Mouse (Mus musculus) heart, adult 2 months (tissue): ENCODE results near the gene Cenpx. TPM values are rescaled to one million over a fixed set of nuclear protein-coding genes. Genes with fewer than 3 reads are reported as not detected.
A peak's percentile ranks its signal among the peaks of the same experiment; 100 is the strongest.

Experiments
- DNase-seq, 2 experiments: peaks; one replicate each; pipeline ENCODE4 v3.0.0; 2021
- H3K27ac ChIP-seq: fragments of 200-600 bp; 2 replicates; pipeline ENCODE4 v1.8.1; 2022
- H3K27me3 ChIP-seq: fragments of 200-500 bp; 2 replicates; pipeline ENCODE4 v1.6.1; 2012; ENCODE audit warnings: mild to moderate bottlenecking, low read length, inconsistent platforms, mixed read lengths; ENCODE audit not compliant: control insufficient read depth, insufficient read depth
- H3K36me3 ChIP-seq: fragments of 200-500 bp; 2 replicates; pipeline ENCODE4 v1.6.1; 2012; ENCODE audit warnings: low read length, inconsistent platforms; ENCODE audit not compliant: control insufficient read depth, insufficient read depth
- H3K4me1 ChIP-seq: fragments of 200-500 bp; 2 replicates; pipeline ENCODE4 v1.6.1; 2011; ENCODE audit warnings: low read length; ENCODE audit not compliant: control insufficient read depth, insufficient read depth
- H3K4me3 ChIP-seq: fragments of 200-600 bp; 2 replicates; pipeline ENCODE4 v1.8.1; 2022
- H3K79me2 ChIP-seq: fragments of 200-500 bp; replicated peaks from 2 replicates; pipeline ENCODE4 v1.6.1; 2012; ENCODE audit warnings: mild to moderate bottlenecking, inconsistent platforms, low read length, moderate library complexity, mixed read lengths; ENCODE audit not compliant: control insufficient read depth, insufficient read depth
- H3K9ac ChIP-seq: fragments of 200-500 bp; 2 replicates; pipeline ENCODE4 v1.6.1; 2012; ENCODE audit warnings: low read depth, mild to moderate bottlenecking, control low read depth, inconsistent platforms, low read length, mixed read lengths
- CTCF ChIP-seq: fragments of 200-600 bp; IDR thresholded peaks from 2 replicates; pipeline ENCODE4 v1.8.1; 2022; ENCODE audit warnings: antibody characterized with exemption, mild to moderate bottlenecking, moderate library complexity
- EP300 ChIP-seq: fragments of 200-500 bp; IDR thresholded peaks from 2 replicates; pipeline ENCODE4 v1.6.1; 2011; ENCODE audit warnings: low read depth, low read length, control low read depth; ENCODE audit not compliant: insufficient read depth
- POLR2A ChIP-seq: fragments of 200-500 bp; IDR thresholded peaks from 2 replicates; pipeline ENCODE4 v1.6.1; 2011; ENCODE audit warnings: mild to moderate bottlenecking, low read depth, low read length, control low read depth; ENCODE audit not compliant: insufficient read depth
- WGBS: fragments of 180-500 bp; shearing (Covaris S2); methylation state at CpG from one replicate; pipeline ENCODE4 v1.1.7; 2018; 5-methylcytosine and 5-hydroxymethylcytosine counted together
- intact Hi-C: fragments of 180-260 bp; cut with DNase I; formaldehyde crosslinking; loops from one replicate; pipeline ENCODE4 v1.15.1; 2025
- polyA plus RNA-seq: library from polyadenylated mRNA; depleted of rRNA; stranded (reverse); fragments of >200 nt; gene quantifications from 2 replicates; pipeline ENCODE4 v1.2.3, GENCODE M21; 2012
- total RNA-seq, 2 experiments: library from RNA; stranded (reverse); gene quantifications; 2 replicates each; pipeline ENCODE4 v1.2.3; 2021

The Cenpx gene
- total and polyA plus RNA-seq, 3 experiments: 26.4 to 53.0 (median 34.2) TPM

DNA sequence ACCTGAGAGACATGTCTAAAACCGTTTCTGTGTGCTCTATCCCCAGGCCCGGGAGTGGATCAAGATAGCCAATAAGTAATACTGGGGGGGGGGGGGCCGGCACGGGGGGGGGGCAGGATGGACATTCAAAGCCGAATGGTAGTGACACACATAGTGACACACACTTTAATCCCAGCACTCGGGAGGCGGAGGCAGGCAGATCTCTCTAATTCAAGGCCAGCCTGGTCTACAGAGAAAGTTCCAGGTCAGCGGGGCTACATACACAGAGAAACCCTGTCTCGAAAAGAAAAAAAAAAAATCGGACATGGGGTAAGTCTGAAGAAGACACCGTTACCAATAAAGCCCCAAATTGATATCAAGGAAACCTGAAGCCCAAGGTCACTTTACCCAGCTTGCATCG, 14.0 kb upstream of the Cenpx start:
- TF ChIP-seq CTCF (no peak), EP300 (no peak), POLR2A (no peak)
- no peak overlapping the region for H3K4me3 ChIP-seq
- no peak overlapping the region for H3K27ac ChIP-seq
- no peaks in the 10 kb centered on the region for H3K27me3 ChIP-seq
- intact Hi-C loops: loop anchor here (10.0 kb wide), 1 partner anchor 317 kb away; no protein-coding TSS in a partner anchor
- H3K79me2 ChIP-seq: no peaks in the 10 kb centered on the region
- DNase-seq: no peak
- H3K36me3 ChIP-seq: no peaks in the 10 kb centered on the region
- no peak overlapping the region for H3K9ac ChIP-seq
- whole genome bisulfite sequencing: 57% methylated on average over 12 of the region's 12 CpGs
- H3K4me1 ChIP-seq: peaks cover 9% of the 10 kb centered on the region

DNA sequence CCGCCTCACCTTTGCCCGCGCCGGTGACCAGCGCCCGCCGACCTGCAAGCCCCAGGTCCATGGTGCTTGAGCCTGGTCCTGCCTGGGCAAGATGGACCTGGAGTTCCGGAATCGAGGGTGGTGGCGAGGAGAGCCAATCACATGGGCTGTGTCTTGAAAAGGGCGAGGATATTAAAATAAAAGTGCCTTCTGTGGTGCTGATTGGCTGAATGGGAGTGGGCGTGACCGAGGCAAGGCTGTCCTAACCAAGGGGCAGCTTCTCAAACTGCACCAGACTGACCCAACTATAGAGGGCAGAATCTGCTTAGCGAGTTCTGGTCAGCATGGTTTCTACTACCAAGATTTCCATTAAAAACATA, 13.6 kb upstream of the Cenpx start, which contains the start of gene Dcxr:
Gene Dcxr, minus strand, starts transcription at position 113 of the 359 bp plus-strand sequence.
- Histone ChIP-seq H3K9ac (peak within 1 kb of the TSS; percentile 87), H3K4me3 (peak within 1 kb of the TSS; percentile 61), H3K27me3 (no peaks in the 10 kb centered on the region), H3K4me1 (peaks cover 5% of the 10 kb centered on the region), H3K36me3 (no peaks in the 10 kb centered on the region), H3K27ac (peak within 1 kb of the TSS; percentile 51; the same call in 1 of the 2 replicates), H3K79me2 (no peaks in the 10 kb centered on the region)
- peak; percentile 83 to 92 for DNase-seq
- TF ChIP-seq EP300 (0 out of 2 replicates have a peak, but pooled peaks have one; percentile 41), POLR2A (peak; percentile 74), CTCF (peak; percentile 74)
- intact Hi-C loops: loop anchor here (10.0 kb wide), 1 partner anchor 318 kb away; no protein-coding TSS in a partner anchor
- 2% methylated on average over 14 of the region's 14 CpGs for WGBS

DNA sequence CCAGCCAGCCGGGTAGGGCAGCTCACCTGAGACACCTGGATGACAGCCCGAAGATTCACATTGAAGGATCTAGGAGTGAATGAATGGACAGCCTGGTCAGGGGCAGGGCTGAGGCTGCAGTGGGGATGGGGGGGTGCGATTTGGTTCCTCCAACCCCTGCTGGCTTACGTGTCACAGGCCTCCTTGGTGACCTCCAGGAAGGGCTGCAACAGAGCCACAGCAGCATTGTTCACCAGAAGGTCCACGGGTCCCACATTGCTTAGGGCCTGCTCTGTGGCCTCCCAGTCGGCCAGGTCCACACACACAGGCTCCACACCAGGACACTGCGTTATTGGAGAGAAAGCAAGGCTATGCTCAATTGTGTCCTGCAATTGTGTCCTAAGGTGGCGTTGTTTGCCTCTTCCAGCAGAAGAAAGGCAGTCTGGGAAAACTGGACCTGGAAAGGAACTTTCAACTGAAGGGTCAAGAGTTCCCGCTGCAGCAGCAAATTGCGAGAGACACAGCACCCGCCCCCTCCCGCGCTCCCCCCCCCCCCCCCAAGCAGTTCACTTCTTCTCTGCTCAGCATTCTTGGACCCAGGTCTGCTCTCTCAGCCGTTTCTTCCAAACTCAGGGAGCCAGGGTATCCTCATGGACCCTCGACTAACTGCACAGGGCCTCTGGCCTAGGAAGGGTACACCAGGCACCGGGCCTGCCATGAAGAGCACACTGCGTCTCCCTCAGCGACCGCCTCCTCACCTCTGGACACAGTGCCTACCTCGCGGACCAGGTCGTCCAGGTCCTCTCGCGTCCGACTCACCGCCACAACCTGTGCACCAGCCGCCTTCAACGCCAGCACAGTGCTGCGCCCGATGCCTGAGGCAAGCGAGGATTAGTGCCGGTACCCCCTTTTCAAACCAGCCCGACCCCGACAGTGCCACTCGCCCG, 13.0 kb upstream of the Cenpx start:
- intact Hi-C loops: loop anchor here (10.0 kb wide), 1 partner anchor 318 kb away; no protein-coding TSS in a partner anchor

DNA sequence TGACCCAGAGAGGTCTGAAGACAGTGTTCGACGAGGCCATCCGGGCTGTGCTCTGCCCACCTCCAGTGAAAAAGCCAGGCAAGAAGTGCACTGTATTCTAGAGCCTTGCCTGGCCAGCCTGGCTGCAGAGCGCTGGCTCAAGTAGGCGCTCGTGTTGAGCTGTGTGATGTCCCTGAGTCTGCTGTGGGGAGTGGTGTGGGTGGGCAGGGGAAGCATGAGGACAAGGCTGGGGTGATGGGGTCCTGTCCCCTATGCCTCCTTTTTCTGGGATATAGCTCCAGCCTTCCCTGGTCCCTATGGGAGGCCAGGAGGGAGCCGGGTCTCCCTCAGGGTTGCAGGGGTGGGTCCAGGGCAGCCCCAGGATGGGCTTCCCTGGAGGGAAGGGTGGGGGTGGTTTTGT, 10.0 kb upstream of the Cenpx start:
- TF ChIP-seq CTCF: no peak
- no peak for TF ChIP-seq EP300
- no peak for TF ChIP-seq POLR2A
- no peaks in the 10 kb centered on the region for H3K79me2 ChIP-seq
- no peak overlapping the region for H3K27ac ChIP-seq
- no peaks in the 10 kb centered on the region for H3K36me3 ChIP-seq
- intact Hi-C loops: loop anchor here (10.0 kb wide), 1 partner anchor 321 kb away; no protein-coding TSS in a partner anchor
- 94% methylated on average over 7 of the region's 7 CpGs for WGBS
- H3K9ac ChIP-seq: no peak overlapping the region
- H3K4me1 ChIP-seq: peaks cover 3% of the 10 kb centered on the region
- 0 out of 2 replicates have a peak, but pooled peaks cover 1% of the 10 kb centered on the region for H3K27me3 ChIP-seq
- DNase-seq: no peak
- no peak overlapping the region for H3K4me3 ChIP-seq

More for the DNA sequence above, 13.0 kb upstream of the Cenpx start:
- H3K9ac ChIP-seq: peak overlapping the region; percentile 87
- DNase-seq: no peak
- no peaks in the 10 kb centered on the region for H3K79me2 ChIP-seq
- H3K27ac ChIP-seq: peak overlapping the region; percentile 51; the same call in 1 of the 2 replicates
- 21% methylated on average over 34 of the region's 36 CpGs for WGBS
- H3K27me3 ChIP-seq: 0 out of 2 replicates have a peak, but pooled peaks cover 1% of the 10 kb centered on the region
- H3K4me1 ChIP-seq: peaks cover 2% of the 10 kb centered on the region; the same call in 1 of the 2 replicates
- H3K4me3 ChIP-seq: peak overlapping the region; percentile 61
- no peak for TF ChIP-seq POLR2A
- no peak for TF ChIP-seq EP300
- TF ChIP-seq CTCF: no peak
- H3K36me3 ChIP-seq: no peaks in the 10 kb centered on the region

DNA sequence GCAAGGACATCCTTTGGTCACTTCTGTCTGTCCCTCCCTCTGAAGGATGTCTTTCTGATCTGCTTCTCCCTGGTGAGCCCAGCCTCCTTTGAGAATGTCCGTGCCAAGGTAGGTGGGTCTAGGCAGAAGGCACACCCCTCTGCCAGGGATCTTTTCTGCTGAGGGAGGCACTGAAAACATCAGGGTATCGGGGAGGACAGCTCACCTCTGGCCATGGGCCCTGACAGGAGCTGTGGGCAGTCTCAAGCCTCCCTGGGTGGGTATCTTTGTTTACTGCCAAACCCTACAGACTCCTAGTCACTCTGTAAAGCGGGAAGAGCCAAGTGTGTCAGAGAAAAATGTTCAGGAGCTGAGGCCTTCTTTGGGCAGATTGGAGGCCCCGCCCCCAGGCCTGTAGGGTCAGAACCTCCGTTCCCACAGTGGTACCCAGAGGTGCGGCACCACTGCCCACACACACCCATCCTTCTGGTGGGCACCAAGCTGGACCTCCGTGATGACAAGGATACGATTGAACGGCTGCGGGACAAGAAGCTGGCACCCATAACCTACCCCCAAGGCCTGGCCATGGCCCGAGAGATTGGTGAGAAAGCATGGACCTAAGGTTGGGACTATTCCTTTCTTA, 9.3 kb upstream of the Cenpx start:
- WGBS: 91% methylated on average over 11 of the region's 11 CpGs
- intact Hi-C loops: loop anchor here (10.0 kb wide), 1 partner anchor 322 kb away; no protein-coding TSS in a partner anchor
- H3K36me3 ChIP-seq: no peaks in the 10 kb centered on the region
- DNase-seq: no peak
- 0 out of 2 replicates have a peak, but pooled peaks have one; percentile 5 for TF ChIP-seq POLR2A
- no peak for TF ChIP-seq CTCF
- no peak for TF ChIP-seq EP300
- H3K79me2 ChIP-seq: no peaks in the 10 kb centered on the region
- no peak overlapping the region for H3K27ac ChIP-seq
- H3K4me3 ChIP-seq: no peak overlapping the region
- H3K4me1 ChIP-seq: peaks cover 3% of the 10 kb centered on the region
- no peak overlapping the region for H3K9ac ChIP-seq
- 0 out of 2 replicates have a peak, but pooled peaks cover 1% of the 10 kb centered on the region for H3K27me3 ChIP-seq
